Mouse (Mus musculus) CH12.LX (cell line): Measurements from ENCODE around the gene Rassf5.

Experiments used
- CTCF ChIP-seq, 2 experiments: IDR thresholded peaks in 1 of 2; conservative IDR thresholded peaks in 1 of 2; 2 replicates each; pipeline ENCODE4 v1.5.1; 2011 to 2012; ENCODE audit warnings: low read depth in 2 of 2, low read length in 2 of 2, improper control_type of control experiment in 1 of 2, inconsistent platforms in 1 of 2, mild to moderate bottlenecking in 1 of 2, moderate library complexity in 1 of 2
- EP300 ChIP-seq: IDR thresholded peaks from 2 replicates; pipeline ENCODE4 v1.6.1; 2011; ENCODE audit warnings: low read length, improper control_type of control experiment
- SIN3A ChIP-seq: IDR thresholded peaks from 2 replicates; pipeline ENCODE4 v1.6.1; 2012; ENCODE audit warnings: low read length, improper control_type of control experiment, inconsistent platforms
- SMC3 ChIP-seq: IDR thresholded peaks from 2 replicates; pipeline ENCODE4 v1.6.1; 2011; ENCODE audit warnings: low read depth, low read length, improper control_type of control experiment
- UBTF ChIP-seq: IDR thresholded peaks from 2 replicates; pipeline ENCODE4 v1.6.1; 2012; ENCODE audit warnings: low read depth, mild to moderate bottlenecking, inconsistent platforms, low read length, improper control_type of control experiment, moderate library complexity
- USF2 ChIP-seq: conservative IDR thresholded peaks from 2 replicates; pipeline ENCODE4 v1.6.1; 2011; ENCODE audit warnings: low read depth, low read length, improper control_type of control experiment

DNA sequence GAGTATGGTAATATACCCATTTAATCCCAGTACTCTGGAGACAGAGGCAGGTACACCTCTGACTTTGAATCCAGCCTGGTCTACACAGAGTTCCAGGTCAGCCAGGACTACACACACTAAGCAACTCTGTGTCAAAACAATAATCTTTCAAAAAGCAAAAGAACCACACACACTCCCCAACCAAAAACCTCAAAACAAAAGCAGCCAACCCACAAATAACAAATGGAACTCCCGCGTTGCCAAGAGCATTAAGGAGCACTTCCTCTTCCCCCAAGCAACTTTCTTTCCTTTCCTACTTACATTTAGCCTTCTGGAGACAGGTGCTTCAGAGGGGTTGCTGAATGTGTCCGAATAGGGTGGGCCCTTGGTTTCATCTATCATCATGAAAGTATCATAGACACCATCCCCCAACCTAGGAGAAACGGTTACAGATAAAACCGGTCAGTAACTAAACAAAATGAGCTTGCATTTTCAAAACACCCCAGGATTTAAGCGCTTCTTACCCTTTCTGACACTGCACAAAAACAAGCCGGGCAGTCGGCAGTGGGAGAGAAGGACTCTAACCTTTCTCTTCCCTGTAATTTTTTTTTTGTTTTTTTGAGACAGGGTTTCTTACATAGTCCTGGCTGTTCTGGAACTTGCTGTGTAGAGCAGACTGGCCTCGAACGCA is 109.0 kb downstream of the Rassf5 start:
- TF ChIP-seq USF2: no peak
- TF ChIP-seq CTCF (conservative IDR thresholded peaks at IDR 0.05 in 1 of 2, IDR thresholded peaks at IDR 0.05 in 1 of 2; ENCODE audit: low read depth in 2 of 2, low read length in 2 of 2): no peak
- TF ChIP-seq EP300: peak; percentile 57; the same call in 1 of the 2 replicates
- no peak; the same call in 1 of the 2 replicates for TF ChIP-seq SIN3A
- no peak for TF ChIP-seq SMC3
- TF ChIP-seq UBTF: no peak
